Mouse (Mus musculus) liver, embryonic 12.5 days (tissue): Measurements from ENCODE around the gene Fam198a. TPM values are rescaled to one million over a fixed set of nuclear protein-coding genes. Genes with fewer than 3 reads are reported as not detected.

Experiments used
- ATAC-seq: fragments of 200-750 bp; cut with Nextera tagmentation; 2 replicates; pipeline ENCODE4 v1.8.0; 2017; ENCODE audit warnings: moderate number of reproducible peaks, mild to moderate bottlenecking, moderate library complexity
- H3K27ac ChIP-seq: fragments of 300-500 bp; sonication (generic); 2 replicates; pipeline ENCODE4 v1.5.1; 2016; ENCODE audit warnings: mild to moderate bottlenecking
- H3K27me3 ChIP-seq: fragments of 300-500 bp; sonication (generic); replicated peaks from 2 replicates; pipeline ENCODE4 v1.6.1; 2016; ENCODE audit warnings: mild to moderate bottlenecking, moderate library complexity
- H3K36me3 ChIP-seq: fragments of 300-500 bp; sonication (generic); 2 replicates; pipeline ENCODE4 v1.6.1; 2016; ENCODE audit warnings: mild to moderate bottlenecking, moderate library complexity
- H3K4me1 ChIP-seq: fragments of 300-500 bp; sonication (generic); 2 replicates; pipeline ENCODE4 v1.6.1; 2016
- H3K4me2 ChIP-seq: fragments of 300-500 bp; sonication (generic); 2 replicates; pipeline ENCODE4 v1.6.1; 2016; ENCODE audit warnings: mild to moderate bottlenecking, moderate library complexity
- H3K4me3 ChIP-seq: fragments of 300-500 bp; sonication (generic); 2 replicates; pipeline ENCODE4 v1.5.1; 2016; ENCODE audit warnings: mild to moderate bottlenecking, moderate library complexity
- H3K9ac ChIP-seq: fragments of 300-500 bp; sonication (generic); 2 replicates; pipeline ENCODE4 v1.6.1; 2016; ENCODE audit warnings: mild to moderate bottlenecking, moderate library complexity
- H3K9me3 ChIP-seq: fragments of 300-500 bp; sonication (generic); replicated peaks from 2 replicates; pipeline ENCODE4 v1.6.1; 2016; ENCODE audit warnings: mild to moderate bottlenecking, moderate library complexity
- whole genome bisulfite sequencing: fragments of 180-500 bp; shearing (Covaris S2); methylation state at CpG from one replicate; pipeline ENCODE4 v1.1.7; 2016; ENCODE audit not compliant: insufficient replicate concordance; 5-methylcytosine and 5-hydroxymethylcytosine counted together
- polyA plus RNA-seq: library from polyadenylated mRNA; unstranded; fragments of >200 nt; fragmentation: Nextera tagmentation; extraction: Ambion mirVana; gene quantifications from 2 replicates; pipeline ENCODE4 v1.2.1, GENCODE M21; 2016

The Fam198a gene
- polyA plus RNA-seq, 1 experiment from 2014 or later = 0.20 TPM

GRCm38 (mm10) chr9:122025855-122026590, 75.2 kb downstream of the Fam198a start:
- ATAC-seq = no peak
- Histone ChIP-seq H3K27ac (peak overlapping the region; percentile 8; the same call in 1 of the 2 replicates), H3K4me3 (no peak overlapping the region), H3K4me2 (no peak overlapping the region), H3K9ac (no peak overlapping the region), H3K36me3 (no peaks in the 10 kb centered on the region), H3K9me3 (no peaks in the 10 kb centered on the region), H3K27me3 (no peaks in the 10 kb centered on the region), H3K4me1 (0 out of 2 replicates have a peak, but pooled peaks cover 3% of the 10 kb centered on the region)
- 51% methylated on average over 7 of the region's 7 CpGs for WGBS

- Histone ChIP-seq H3K27ac (peak overlapping the region; percentile 7; the same call in 1 of the 2 replicates), H3K27me3 (no peaks in the 10 kb centered on the region), H3K4me1 (0 out of 2 replicates have a peak, but pooled peaks cover 3% of the 10 kb centered on the region), H3K36me3 (no peaks in the 10 kb centered on the region), H3K9ac (no peak overlapping the region), H3K4me2 (no peak overlapping the region), H3K4me3 (no peak overlapping the region), H3K9me3 (no peaks in the 10 kb centered on the region)
- no peak; the same call in 1 of the 2 replicates for ATAC-seq
- WGBS = 55% methylated on average over 6 of the region's 6 CpGs
These were observed 76.5 kb downstream of the Fam198a start for GRCm38 (mm10) chr9:122027081-122027913.

- no peak overlapping the region for H3K4me3 ChIP-seq
- no peaks in the 10 kb centered on the region for H3K9me3 ChIP-seq
- H3K4me1 ChIP-seq = 0 out of 2 replicates have a peak, but pooled peaks cover 3% of the 10 kb centered on the region
- WGBS = 44% methylated on average over 11 of the region's 11 CpGs
- no peaks in the 10 kb centered on the region for H3K27me3 ChIP-seq
- no peak overlapping the region for H3K9ac ChIP-seq
- H3K27ac ChIP-seq = peak overlapping the region; percentile 7; the same call in 1 of the 2 replicates
- peak; percentile 48; the same call in 1 of the 2 replicates for ATAC-seq
- H3K4me2 ChIP-seq = no peak overlapping the region
- no peaks in the 10 kb centered on the region for H3K36me3 ChIP-seq
These were observed 77.3 kb downstream of the Fam198a start for GRCm38 (mm10) chr9:122027914-122028745.

- no peaks in the 10 kb centered on the region for H3K27me3 ChIP-seq
- 80% methylated on average over 7 of the region's 7 CpGs for WGBS
- no peak overlapping the region for H3K9ac ChIP-seq
- ATAC-seq = no peak
- no peak overlapping the region for H3K27ac ChIP-seq
- H3K36me3 ChIP-seq = no peaks in the 10 kb centered on the region
- H3K4me1 ChIP-seq = no peaks in the 10 kb centered on the region
- H3K4me2 ChIP-seq = no peak overlapping the region
- no peak overlapping the region for H3K4me3 ChIP-seq
- H3K9me3 ChIP-seq = no peaks in the 10 kb centered on the region
These were observed 79.0 kb downstream of the Fam198a start for GRCm38 (mm10) chr9:122029765-122030164.

Other genes starting within 250 kb of the Fam198a start
- 4.4 and 5.1 TPM in 2 replicates for gene Sec22c, start 245.5 kb upstream of the Fam198a start, polyA plus RNA-seq
- 77.5 and 89.3 TPM in 2 replicates for gene Ss18l2, start 240.7 kb upstream of the Fam198a start, polyA plus RNA-seq
- 34.0 and 38.9 TPM in 2 replicates for gene Nktr, start 231.8 kb upstream of the Fam198a start, polyA plus RNA-seq
- 1.9 and 2.6 TPM in 2 replicates for gene Zfp651, start 191.7 kb upstream of the Fam198a start, polyA plus RNA-seq
- 0.06 and 0.26 TPM in 2 replicates for gene Klhl40, start 173.4 kb upstream of the Fam198a start, polyA plus RNA-seq
- not detected in 2 replicates for gene Hhatl, start 158.5 kb upstream of the Fam198a start, polyA plus RNA-seq
- not detected in 2 replicates for gene Ccdc13, start 111.5 kb upstream of the Fam198a start, polyA plus RNA-seq
- 135 and 145 TPM in 2 replicates for gene Higd1a, start 92.6 kb upstream of the Fam198a start, polyA plus RNA-seq
- 0.16 and 0.19 TPM in 2 replicates for gene Ackr2, start 52.6 kb upstream of the Fam198a start, polyA plus RNA-seq
- 0.22 and 0.27 TPM in 2 replicates for gene Cyp8b1, start 34.7 kb upstream of the Fam198a start, polyA plus RNA-seq
- 3.4 and 3.5 TPM in 2 replicates for gene Pomgnt2, start 46.1 kb downstream of the Fam198a start, polyA plus RNA-seq
- gene Snrk, start 166.3 kb downstream of the Fam198a start, polyA plus RNA-seq = 23.6 and 25.8 TPM in 2 replicates